Mouse (Mus musculus): ENCODE results near the gene Atp6v0e2.

- TF ChIP-seq POLR2A (IDR thresholded peaks at IDR 0.05; ENCODE audit: insufficient read length, low read depth) (no peak), POLR2AphosphoS2 (IDR thresholded peaks at IDR 0.05; ENCODE audit: insufficient read length, low read depth) (no peak), CEBPB (IDR thresholded peaks at IDR 0.05; ENCODE audit: insufficient read depth, poor library complexity, severe bottlenecking) (no peak), MAX (IDR thresholded peaks at IDR 0.05; ENCODE audit: low read depth) (no peak), REST (IDR thresholded peaks at IDR 0.05; ENCODE audit: insufficient read depth, insufficient read length) (no peak), USF1 (IDR thresholded peaks at IDR 0.05; ENCODE audit: low read depth) (no peak), E2F4 (IDR thresholded peaks at IDR 0.05; ENCODE audit: insufficient read depth) (no peak), MYOD1 (IDR thresholded peaks at IDR 0.05; ENCODE audit: control insufficient read depth in 1 of 3, insufficient read length in 2 of 3, low read depth in 2 of 3) (no peak)
Observed at GRCm38 (mm10) chr6:48542631-48543030, 5.2 kb downstream of the Atp6v0e2 start.

All from myocyte (in vitro differentiated cells).